Mouse (Mus musculus): ENCODE measurements at regions not wholly inside any gene's neighbourhood (a gene's known extent, or its start where the extent isn't known, plus 50 kb on each side); places are given as distances from the start of the nearest gene placed in this dataset.

- no peak for TF ChIP-seq CTCF (IDR thresholded peaks at IDR 0.05; ENCODE audit: control insufficient read depth, insufficient read depth, insufficient replicate concordance, low read depth, low read length)
- no peak for TF ChIP-seq POLR2A (IDR thresholded peaks at IDR 0.05; ENCODE audit: control insufficient read depth, low read depth, low read length)
Measured at GRCm38 (mm10) chr5:39040467-39040866, 163.9 kb upstream of the Clnk start.
